Comparison of ENCODE assay signal across 7 mouse cellular contexts in genomic region chr9:43743647-43744137, GRCm38 (mm10). TPM values are rescaled to one million over a fixed set of nuclear protein-coding genes. Genes with fewer than 3 reads are reported as not detected.
DNase-seq lines count a peak whose midpoint lies in the region; ATAC-seq and TF ChIP-seq lines count a peak whose summit lies in the region.

Gene Nectin1 (plus strand): TSS chr9:43743984.

- peak within 1 kb of the TSS; percentile 98 for H3K9ac ChIP-seq in midbrain, embryonic 13.5 days (replicated peaks)

- TF ChIP-seq POLR2A in small intestine, adult 2 months (IDR thresholded peaks at IDR 0.05; ENCODE audit: low read depth, low read length), result peak; percentile 87

- H3K4me3 ChIP-seq in limb, embryonic 10.5 days, result peak within 1 kb of the TSS; percentile 89
- H3K4me3 ChIP-seq in midbrain, embryonic 13.5 days (replicated peaks), result peak within 1 kb of the TSS; percentile 95
- H3K4me3 ChIP-seq in small intestine, adult 2 months (ENCODE audit: low read depth, low read length), result peak within 1 kb of the TSS; percentile 81

- peaks cover 55% of the 10 kb centered on the region for H3K27me3 ChIP-seq in limb, embryonic 10.5 days (ENCODE audit: low read depth, poor library complexity, severe bottlenecking)
- peaks cover 10% of the 10 kb centered on the region; the same call in 1 of the 2 replicates for H3K27me3 ChIP-seq in midbrain, embryonic 13.5 days
- H3K27me3 ChIP-seq in small intestine, adult 2 months (ENCODE audit: control insufficient read depth, insufficient read depth, low read length), result 0 out of 2 replicates have a peak, but pooled peaks cover 3% of the 10 kb centered on the region

- DNase-seq in adrenal gland, postnatal 10 days, result peak; percentile 94
- peak; percentile 94 for DNase-seq in embryo, embryonic 9.5 days (ENCODE audit: extremely low spot score)
- peak; percentile 91 to 92 for DNase-seq in heart, adult 18-20 months
- DNase-seq in kidney, adult 18-20 months, result peak; percentile 92
- peak; percentile 95 for DNase-seq in limb, embryonic 10.5 days (ENCODE audit: low spot score)

- peak; percentile 82 for TF ChIP-seq CTCF in small intestine, adult 2 months (IDR thresholded peaks at IDR 0.05; ENCODE audit: extremely low read depth, insufficient read length, insufficient replicate concordance, low read depth, low read length)

- peak; percentile 92 for ATAC-seq in midbrain, embryonic 13.5 days

- H3K4me2 ChIP-seq in midbrain, embryonic 13.5 days (replicated peaks), result peak within 1 kb of the TSS; percentile 91

- H3K36me3 ChIP-seq in limb, embryonic 10.5 days, result no peaks in the 10 kb centered on the region
- no peaks in the 10 kb centered on the region for H3K36me3 ChIP-seq in midbrain, embryonic 13.5 days
- no peaks in the 10 kb centered on the region for H3K36me3 ChIP-seq in small intestine, adult 2 months (ENCODE audit: control insufficient read depth, insufficient read depth, low read length)

- H3K27ac ChIP-seq in limb, embryonic 10.5 days, result peak within 1 kb of the TSS; percentile 97
- peak within 1 kb of the TSS; percentile 99 for H3K27ac ChIP-seq in midbrain, embryonic 13.5 days
- H3K27ac ChIP-seq in small intestine, adult 2 months (ENCODE audit: insufficient read depth, low read depth, low read length), result peak within 1 kb of the TSS; percentile 86

- under 1% methylated on average over 51 of the region's 51 CpGs for WGBS in limb, embryonic 10.5 days
- WGBS in midbrain, embryonic 13.5 days, result under 1% methylated on average over 49 of the region's 51 CpGs
- WGBS in small intestine, adult 2 months, result 1% methylated on average over 45 of the region's 51 CpGs

- no peaks in the 10 kb centered on the region for H3K9me3 ChIP-seq in limb, embryonic 10.5 days (replicated peaks)
- no peaks in the 10 kb centered on the region for H3K9me3 ChIP-seq in midbrain, embryonic 13.5 days

- peaks cover 60% of the 10 kb centered on the region for H3K4me1 ChIP-seq in limb, embryonic 10.5 days
- H3K4me1 ChIP-seq in midbrain, embryonic 13.5 days (replicated peaks), result peaks cover 50% of the 10 kb centered on the region
- H3K4me1 ChIP-seq in small intestine, adult 2 months (ENCODE audit: control insufficient read depth, insufficient read depth, insufficient read length, low read length), result peaks cover 19% of the 10 kb centered on the region

RNA-seq across cellular contexts. Expression of gene Nectin1, which starts in this region (rescaled TPM):
- total RNA-seq in adrenal gland, postnatal 10 days (2021), result 10 to 100 TPM; 18.2 to 21.7 TPM
- total RNA-seq in heart, adult 18-20 months (2021), result 1 to 10 TPM; 3.8 to 4.0 TPM
- polyA plus RNA-seq in limb, embryonic 10.5 days (2016; fragmentation: Nextera tagmentation; extraction: Ambion mirVana), result 3.8 and 4.2 TPM in 2 replicates
- 10.8 and 11.0 TPM in 2 replicates for polyA plus RNA-seq in midbrain, embryonic 13.5 days (2015; fragmentation: Nextera tagmentation; extraction: Ambion mirVana)
- 8.6 and 15.3 TPM in 2 replicates for polyA plus RNA-seq in small intestine, adult 2 months (2012; rRNA removed)

Comparison
In these comparisons a context has a peak if more than half of its experiments do, and no peak if none do; other contexts are left out.
1. Peak in every context shown above with its lines: DNase-seq, ATAC-seq, H3K4me3 ChIP-seq and H3K27ac ChIP-seq.